Mouse (Mus musculus): ENCODE data around the gene Dock6. TPM values are rescaled to one million over a fixed set of nuclear protein-coding genes. Genes with fewer than 3 reads are reported as not detected.
A peak's percentile ranks its signal among the peaks of the same experiment; 100 is the strongest.

The Dock6 gene
- polyA plus RNA-seq, 1 experiment from 2014 or later: 8.4 TPM

GRCm38 (mm10) chr9:21845381-21846080, 6.9 kb downstream of the Dock6 start:
- Histone ChIP-seq H3K4me2 (no peak overlapping the region), H3K27ac (no peak overlapping the region), H3K4me3 (no peak overlapping the region), H3K27me3 (replicated peaks) (no peaks in the 10 kb centered on the region), H3K9ac (no peak overlapping the region), H3K36me3 (peaks cover 6% of the 10 kb centered on the region; the same call in 1 of the 2 replicates), H3K9me3 (replicated peaks) (no peaks in the 10 kb centered on the region), H3K4me1 (peaks cover 29% of the 10 kb centered on the region)
- WGBS (ENCODE audit: insufficient replicate concordance): 47% methylated on average over 14 of the region's 14 CpGs
- no peak for ATAC-seq

- Histone ChIP-seq H3K9ac (no peak overlapping the region), H3K4me1 (peaks cover 24% of the 10 kb centered on the region), H3K4me2 (no peak overlapping the region), H3K9me3 (replicated peaks) (no peaks in the 10 kb centered on the region), H3K27me3 (replicated peaks) (no peaks in the 10 kb centered on the region), H3K27ac (no peak overlapping the region), H3K36me3 (peaks cover 16% of the 10 kb centered on the region; the same call in 1 of the 2 replicates), H3K4me3 (no peak overlapping the region)
- WGBS (ENCODE audit: insufficient replicate concordance): 55% methylated on average over 6 of the region's 6 CpGs
- no peak for ATAC-seq
These were observed 9.3 kb downstream of the Dock6 start for GRCm38 (mm10) chr9:21843086-21843485.

GRCm38 (mm10) chr9:21842391-21842790, 10.0 kb downstream of the Dock6 start:
- Histone ChIP-seq H3K27ac (no peak overlapping the region), H3K4me2 (no peak overlapping the region), H3K27me3 (replicated peaks) (no peaks in the 10 kb centered on the region), H3K9me3 (replicated peaks) (no peaks in the 10 kb centered on the region), H3K36me3 (peaks cover 21% of the 10 kb centered on the region), H3K4me1 (peaks cover 17% of the 10 kb centered on the region), H3K9ac (no peak overlapping the region), H3K4me3 (no peak overlapping the region)
- ATAC-seq: no peak
- 51% methylated on average over 5 of the region's 5 CpGs for WGBS (ENCODE audit: insufficient replicate concordance)

- ATAC-seq: no peak
- WGBS (ENCODE audit: insufficient replicate concordance): 85% methylated on average over 6 of the region's 6 CpGs
These were observed 11.1 kb downstream of the Dock6 start for GRCm38 (mm10) chr9:21841340-21841739.

GRCm38 (mm10) chr9:21840115-21840787, 12.2 kb downstream of the Dock6 start:
- H3K36me3 ChIP-seq: peaks cover 32% of the 10 kb centered on the region
- no peaks in the 10 kb centered on the region for H3K9me3 ChIP-seq (replicated peaks)
- no peaks in the 10 kb centered on the region for H3K27me3 ChIP-seq (replicated peaks)
- 47% methylated on average over 8 of the region's 8 CpGs for WGBS (ENCODE audit: insufficient replicate concordance)
- peaks cover 4% of the 10 kb centered on the region for H3K4me1 ChIP-seq
- H3K9ac ChIP-seq: no peak overlapping the region
- no peak overlapping the region for H3K4me2 ChIP-seq
- ATAC-seq: no peak
- no peak overlapping the region for H3K27ac ChIP-seq
- H3K4me3 ChIP-seq: no peak overlapping the region

More at GRCm38 (mm10) chr9:21841340-21841739, 11.1 kb downstream of the Dock6 start:
- Histone ChIP-seq H3K27ac (no peak overlapping the region), H3K36me3 (peaks cover 30% of the 10 kb centered on the region), H3K9ac (no peak overlapping the region), H3K4me1 (peaks cover 8% of the 10 kb centered on the region), H3K9me3 (replicated peaks) (no peaks in the 10 kb centered on the region), H3K4me3 (no peak overlapping the region), H3K4me2 (no peak overlapping the region), H3K27me3 (replicated peaks) (no peaks in the 10 kb centered on the region)

GRCm38 (mm10) chr9:21837690-21838089, 14.7 kb downstream of the Dock6 start:
- ATAC-seq: no peak
- Histone ChIP-seq H3K9me3 (replicated peaks) (no peaks in the 10 kb centered on the region), H3K4me1 (no peaks in the 10 kb centered on the region), H3K4me2 (no peak overlapping the region), H3K4me3 (no peak overlapping the region), H3K36me3 (peaks cover 32% of the 10 kb centered on the region), H3K27ac (no peak overlapping the region), H3K9ac (no peak overlapping the region), H3K27me3 (replicated peaks) (no peaks in the 10 kb centered on the region)
- 71% methylated on average over 2 of the region's 2 CpGs for WGBS (ENCODE audit: insufficient replicate concordance)

- Histone ChIP-seq H3K4me3 (peak within 1 kb of the TSS; percentile 41), H3K27ac (peak within 1 kb of the TSS; percentile 43; the same call in 1 of the 2 replicates), H3K4me2 (peak within 1 kb of the TSS; percentile 42), H3K9me3 (replicated peaks) (no peaks in the 10 kb centered on the region), H3K9ac (peak within 1 kb of the TSS; percentile 40), H3K27me3 (replicated peaks) (no peaks in the 10 kb centered on the region), H3K36me3 (peaks cover 36% of the 10 kb centered on the region), H3K4me1 (0 out of 2 replicates have a peak, but pooled peaks cover 3% of the 10 kb centered on the region)
- 67% methylated on average over 15 of the region's 15 CpGs for WGBS (ENCODE audit: insufficient replicate concordance)
- ATAC-seq: peak; percentile 59
These were observed 17.1 kb downstream of the Dock6 start, which contains the start of gene Angptl8 for GRCm38 (mm10) chr9:21835258-21835912. TSS of gene Angptl8 (plus strand) at chr9:21835510.

GRCm38 (mm10) chr9:21831558-21832240, 20.7 kb downstream of the Dock6 start:
- peak; percentile 16; the same call in 1 of the 2 replicates for ATAC-seq
- Histone ChIP-seq H3K9ac (no peak overlapping the region), H3K4me2 (no peak overlapping the region), H3K36me3 (peaks cover 25% of the 10 kb centered on the region), H3K4me1 (peaks cover 10% of the 10 kb centered on the region; the same call in 1 of the 2 replicates), H3K27ac (peak overlapping the region; percentile 39; the same call in 1 of the 2 replicates), H3K4me3 (no peak overlapping the region), H3K9me3 (replicated peaks) (no peaks in the 10 kb centered on the region), H3K27me3 (replicated peaks) (no peaks in the 10 kb centered on the region)
- 77% methylated on average over 20 of the region's 20 CpGs for WGBS (ENCODE audit: insufficient replicate concordance)

GRCm38 (mm10) chr9:21830936-21831335, 21.5 kb downstream of the Dock6 start:
- H3K4me2 ChIP-seq: no peak overlapping the region
- H3K36me3 ChIP-seq: peaks cover 21% of the 10 kb centered on the region
- H3K27ac ChIP-seq: no peak overlapping the region
- H3K4me1 ChIP-seq: peaks cover 10% of the 10 kb centered on the region; the same call in 1 of the 2 replicates
- H3K9ac ChIP-seq: no peak overlapping the region
- no peak for ATAC-seq
- H3K27me3 ChIP-seq (replicated peaks): no peaks in the 10 kb centered on the region
- no peaks in the 10 kb centered on the region for H3K9me3 ChIP-seq (replicated peaks)
- no peak overlapping the region for H3K4me3 ChIP-seq
- WGBS (ENCODE audit: insufficient replicate concordance): 80% methylated on average over 11 of the region's 11 CpGs

- Histone ChIP-seq H3K9ac (no peak overlapping the region), H3K36me3 (peaks cover 18% of the 10 kb centered on the region; the same call in 1 of the 2 replicates)
- 66% methylated on average over 5 of the region's 5 CpGs for WGBS (ENCODE audit: insufficient replicate concordance)
These were observed 22.0 kb downstream of the Dock6 start for GRCm38 (mm10) chr9:21830461-21830850.

GRCm38 (mm10) chr9:21829834-21830460, 22.5 kb downstream of the Dock6 start:
- H3K4me3 ChIP-seq: no peak overlapping the region
- no peak overlapping the region for H3K4me2 ChIP-seq
- H3K4me1 ChIP-seq: peaks cover 10% of the 10 kb centered on the region; the same call in 1 of the 2 replicates
- no peaks in the 10 kb centered on the region for H3K9me3 ChIP-seq (replicated peaks)
- H3K9ac ChIP-seq: no peak overlapping the region
- no peak for ATAC-seq
- peaks cover 18% of the 10 kb centered on the region; the same call in 1 of the 2 replicates for H3K36me3 ChIP-seq
- no peaks in the 10 kb centered on the region for H3K27me3 ChIP-seq (replicated peaks)
- H3K27ac ChIP-seq: no peak overlapping the region
- 71% methylated on average over 14 of the region's 14 CpGs for WGBS (ENCODE audit: insufficient replicate concordance)

More at GRCm38 (mm10) chr9:21830461-21830850, 22.0 kb downstream of the Dock6 start:
- ATAC-seq: no peak
- H3K4me1 ChIP-seq: peaks cover 10% of the 10 kb centered on the region; the same call in 1 of the 2 replicates
- H3K27ac ChIP-seq: no peak overlapping the region
- no peaks in the 10 kb centered on the region for H3K27me3 ChIP-seq (replicated peaks)
- no peak overlapping the region for H3K4me3 ChIP-seq
- no peak overlapping the region for H3K4me2 ChIP-seq
- H3K9me3 ChIP-seq (replicated peaks): no peaks in the 10 kb centered on the region

Measured in liver, embryonic 12.5 days (tissue).